Mouse (Mus musculus) small intestine, adult 2 months (tissue): ENCODE results near the gene Cacna2d3. TPM values are rescaled to one million over a fixed set of nuclear protein-coding genes. Genes with fewer than 3 reads are reported as not detected.

Experiments used
- H3K27ac ChIP-seq: fragments of 200-500 bp; 2 replicates; pipeline ENCODE4 v1.5.1; 2012; ENCODE audit warnings: low read depth, low read length, control low read depth, inconsistent platforms; ENCODE audit not compliant: insufficient read depth
- H3K27me3 ChIP-seq: fragments of 200-500 bp; 2 replicates; pipeline ENCODE4 v1.6.1; 2012; ENCODE audit warnings: mild to moderate bottlenecking, moderate library complexity, low read length, inconsistent platforms; ENCODE audit not compliant: control insufficient read depth, insufficient read depth
- H3K36me3 ChIP-seq: fragments of 200-500 bp; 2 replicates; pipeline ENCODE4 v1.6.1; 2012; ENCODE audit warnings: mild to moderate bottlenecking, low read length, control low read depth, inconsistent platforms; ENCODE audit not compliant: control insufficient read depth, insufficient read depth
- H3K4me1 ChIP-seq: fragments of 200-500 bp; 2 replicates; pipeline ENCODE4 v1.6.1; 2012; ENCODE audit warnings: low read length, inconsistent platforms, mixed read lengths; ENCODE audit not compliant: control insufficient read depth, insufficient read depth, insufficient read length
- H3K4me3 ChIP-seq: fragments of 200-500 bp; 2 replicates; pipeline ENCODE4 v1.5.1; 2012; ENCODE audit warnings: low read depth, mild to moderate bottlenecking, control low read depth, inconsistent platforms, low read length, moderate library complexity
- CTCF ChIP-seq: fragments of 200-500 bp; IDR thresholded peaks from 2 replicates; pipeline ENCODE4 v1.5.1; 2012; ENCODE audit warnings: low read depth, mild to moderate bottlenecking, control low read depth, inconsistent platforms, low read length, moderate library complexity, mixed read lengths; ENCODE audit not compliant: insufficient replicate concordance, insufficient read length; ENCODE audit errors: extremely low read depth
- POLR2A ChIP-seq: fragments of 200-500 bp; IDR thresholded peaks from 2 replicates; pipeline ENCODE4 v1.6.1; 2012; ENCODE audit warnings: low read depth, mild to moderate bottlenecking, control low read depth, inconsistent platforms, low read length, moderate library complexity
- WGBS: fragments of 180-500 bp; shearing (Covaris S2); methylation state at CpG from one replicate; pipeline ENCODE4 v1.1.7; 2018; 5-methylcytosine and 5-hydroxymethylcytosine counted together
- polyA plus RNA-seq: library from polyadenylated mRNA; depleted of rRNA; stranded (reverse); fragments of >200 nt; gene quantifications from 2 replicates; pipeline ENCODE4 v1.2.3, GENCODE M21; 2012

Gene Cacna2d3
- polyA plus RNA-seq, 1 experiment, result 0.27 TPM

GRCm38 (mm10) chr14:29442476-29442875 is 279.2 kb downstream of the Cacna2d3 start:
- H3K36me3 ChIP-seq, result no peaks in the 10 kb centered on the region
- no peak for TF ChIP-seq CTCF
- no peak for TF ChIP-seq POLR2A
- WGBS, result 55% methylated on average over 4 of the region's 4 CpGs
- H3K27ac ChIP-seq, result no peak overlapping the region
- H3K4me3 ChIP-seq, result no peak overlapping the region
- H3K4me1 ChIP-seq, result no peaks in the 10 kb centered on the region
- no peaks in the 10 kb centered on the region for H3K27me3 ChIP-seq

- Histone ChIP-seq H3K36me3 (no peaks in the 10 kb centered on the region), H3K4me3 (no peak overlapping the region), H3K27me3 (no peaks in the 10 kb centered on the region), H3K27ac (no peak overlapping the region), H3K4me1 (no peaks in the 10 kb centered on the region)
- TF ChIP-seq CTCF (no peak), POLR2A (no peak)
- WGBS, result 61% methylated on average over 7 of the region's 7 CpGs
Observed at GRCm38 (mm10) chr14:29438666-29439065, 283.0 kb downstream of the Cacna2d3 start.

GRCm38 (mm10) chr14:29438251-29438650 is 283.4 kb downstream of the Cacna2d3 start:
- no peak for TF ChIP-seq CTCF
- TF ChIP-seq POLR2A, result no peak
- 75% methylated on average over 3 of the region's 3 CpGs for WGBS

GRCm38 (mm10) chr14:29435203-29435602 is 286.5 kb downstream of the Cacna2d3 start:
- no peak for TF ChIP-seq CTCF
- no peak for TF ChIP-seq POLR2A
- H3K4me1 ChIP-seq, result no peaks in the 10 kb centered on the region
- H3K4me3 ChIP-seq, result no peak overlapping the region
- H3K27ac ChIP-seq, result no peak overlapping the region
- H3K27me3 ChIP-seq, result no peaks in the 10 kb centered on the region
- no peaks in the 10 kb centered on the region for H3K36me3 ChIP-seq

More at GRCm38 (mm10) chr14:29438251-29438650, 283.4 kb downstream of the Cacna2d3 start:
- H3K27me3 ChIP-seq, result no peaks in the 10 kb centered on the region
- no peak overlapping the region for H3K4me3 ChIP-seq
- H3K27ac ChIP-seq, result no peak overlapping the region
- no peaks in the 10 kb centered on the region for H3K4me1 ChIP-seq
- H3K36me3 ChIP-seq, result no peaks in the 10 kb centered on the region

GRCm38 (mm10) chr14:29433716-29434115 is 287.9 kb downstream of the Cacna2d3 start:
- Histone ChIP-seq H3K4me1 (no peaks in the 10 kb centered on the region), H3K27ac (no peak overlapping the region), H3K27me3 (no peaks in the 10 kb centered on the region), H3K36me3 (no peaks in the 10 kb centered on the region), H3K4me3 (no peak overlapping the region)
- 71% methylated on average over 3 of the region's 3 CpGs for WGBS
- TF ChIP-seq POLR2A (no peak), CTCF (no peak)

GRCm38 (mm10) chr14:29433076-29433714 is 288.5 kb downstream of the Cacna2d3 start:
- no peaks in the 10 kb centered on the region for H3K4me1 ChIP-seq
- no peaks in the 10 kb centered on the region for H3K27me3 ChIP-seq
- WGBS, result 51% methylated on average over 5 of the region's 5 CpGs
- no peak for TF ChIP-seq CTCF
- TF ChIP-seq POLR2A, result no peak
- no peak overlapping the region for H3K27ac ChIP-seq
- no peaks in the 10 kb centered on the region for H3K36me3 ChIP-seq
- H3K4me3 ChIP-seq, result no peak overlapping the region

GRCm38 (mm10) chr14:29429788-29430187 is 291.9 kb downstream of the Cacna2d3 start:
- 70% methylated on average over 2 of the region's 2 CpGs for WGBS
- no peak overlapping the region for H3K4me3 ChIP-seq
- no peak overlapping the region for H3K27ac ChIP-seq
- TF ChIP-seq CTCF (no peak), POLR2A (no peak)
- H3K4me1 ChIP-seq, result no peaks in the 10 kb centered on the region
- H3K36me3 ChIP-seq, result no peaks in the 10 kb centered on the region
- no peaks in the 10 kb centered on the region for H3K27me3 ChIP-seq
